Mouse (Mus musculus): ENCODE measurements at regions not wholly inside any gene's neighbourhood (a gene's known extent, or its start where the extent isn't known, plus 50 kb on each side); places are given as distances from the start of the nearest gene placed in this dataset.

- no peak overlapping the region for H3K9ac ChIP-seq (replicated peaks)
- no peak overlapping the region for H3K4me2 ChIP-seq (ENCODE audit: low read depth, low read length)
- DNase-seq (no peak), ATAC-seq (no peak)
- H3K27ac ChIP-seq (ENCODE audit: low read depth): no peak overlapping the region
- H3K36me3 ChIP-seq (replicated peaks; ENCODE audit: insufficient read depth, low read length): no peaks in the 10 kb centered on the region
- H3K27me3 ChIP-seq (ENCODE audit: insufficient read depth, low read length): no peaks in the 10 kb centered on the region
- whole genome bisulfite sequencing (ENCODE audit: insufficient replicate concordance): 86% methylated on average over 9 of the region's 9 CpGs
- no peak overlapping the region for H3K4me3 ChIP-seq (ENCODE audit: low read depth, low read length)
- H3K9me3 ChIP-seq (ENCODE audit: low read length): no peaks in the 10 kb centered on the region
- no peak for TF ChIP-seq CTCF (IDR thresholded peaks at IDR 0.05; ENCODE audit: low read depth)
- no peak for TF ChIP-seq EP300 (IDR thresholded peaks at IDR 0.05; ENCODE audit: low read depth)
- no peaks in the 10 kb centered on the region for H3K4me1 ChIP-seq (ENCODE audit: insufficient read depth)
Observed at GRCm38 (mm10) chr6:35395726-35396125, 69.8 kb upstream of the Fam180a start.

- no peaks in the 10 kb centered on the region for H3K27me3 ChIP-seq (ENCODE audit: insufficient read depth, low read length)
- no peaks in the 10 kb centered on the region for H3K9me3 ChIP-seq (ENCODE audit: low read length)
- ATAC-seq (no peak), DNase-seq (no peak)
- H3K36me3 ChIP-seq (replicated peaks; ENCODE audit: insufficient read depth, low read length): no peaks in the 10 kb centered on the region
- no peak for TF ChIP-seq CTCF (IDR thresholded peaks at IDR 0.05; ENCODE audit: low read depth)
- no peak overlapping the region for H3K27ac ChIP-seq (ENCODE audit: low read depth)
- no peak overlapping the region for H3K9ac ChIP-seq (replicated peaks)
- WGBS (ENCODE audit: insufficient replicate concordance): 48% methylated on average over 3 of the region's 3 CpGs
- H3K4me3 ChIP-seq (ENCODE audit: low read depth, low read length): no peak overlapping the region
- no peak overlapping the region for H3K4me2 ChIP-seq (ENCODE audit: low read depth, low read length)
- H3K4me1 ChIP-seq (ENCODE audit: insufficient read depth): no peaks in the 10 kb centered on the region
Observed at GRCm38 (mm10) chr6:35388827-35389226, 62.9 kb upstream of the Fam180a start.

GRCm38 (mm10) chr6:35381536-35381935 is 55.6 kb upstream of the Fam180a start:
- no peaks in the 10 kb centered on the region for H3K9me3 ChIP-seq (ENCODE audit: low read length)
- TF ChIP-seq EP300 (IDR thresholded peaks at IDR 0.05; ENCODE audit: low read depth): no peak
- no peak for TF ChIP-seq CTCF (IDR thresholded peaks at IDR 0.05; ENCODE audit: low read depth)
- ATAC-seq: no peak

GRCm38 (mm10) chr6:35380721-35381466 is 55.0 kb upstream of the Fam180a start:
- WGBS (ENCODE audit: insufficient replicate concordance): 23% methylated on average over 11 of the region's 11 CpGs
- Histone ChIP-seq H3K4me1 (ENCODE audit: insufficient read depth) (0 out of 2 replicates have a peak, but pooled peaks cover 8% of the 10 kb centered on the region), H3K27ac (ENCODE audit: low read depth) (no peak overlapping the region), H3K9me3 (ENCODE audit: low read length) (no peaks in the 10 kb centered on the region), H3K27me3 (ENCODE audit: insufficient read depth, low read length) (no peaks in the 10 kb centered on the region), H3K4me2 (ENCODE audit: low read depth, low read length) (peak overlapping the region; percentile 66), H3K9ac (replicated peaks) (peak overlapping the region; percentile 46; the same call in 1 of the 2 replicates), H3K36me3 (replicated peaks; ENCODE audit: insufficient read depth, low read length) (no peaks in the 10 kb centered on the region), H3K4me3 (ENCODE audit: low read depth, low read length) (peak overlapping the region; percentile 27; the same call in 1 of the 2 replicates)
- no peak for TF ChIP-seq EP300 (IDR thresholded peaks at IDR 0.05; ENCODE audit: low read depth)
- peak; percentile 92 for TF ChIP-seq CTCF (IDR thresholded peaks at IDR 0.05; ENCODE audit: low read depth)
- peak; percentile 29 for DNase-seq
- no peak for ATAC-seq

More at GRCm38 (mm10) chr6:35381536-35381935, 55.6 kb upstream of the Fam180a start:
- Histone ChIP-seq H3K9ac (replicated peaks) (no peak overlapping the region), H3K4me1 (ENCODE audit: insufficient read depth) (0 out of 2 replicates have a peak, but pooled peaks cover 8% of the 10 kb centered on the region), H3K27ac (ENCODE audit: low read depth) (no peak overlapping the region), H3K4me2 (ENCODE audit: low read depth, low read length) (no peak overlapping the region), H3K4me3 (ENCODE audit: low read depth, low read length) (no peak overlapping the region), H3K36me3 (replicated peaks; ENCODE audit: insufficient read depth, low read length) (no peaks in the 10 kb centered on the region), H3K27me3 (ENCODE audit: insufficient read depth, low read length) (no peaks in the 10 kb centered on the region)
- DNase-seq: no peak
- WGBS (ENCODE audit: insufficient replicate concordance): 81% methylated on average over 3 of the region's 3 CpGs

DNA sequence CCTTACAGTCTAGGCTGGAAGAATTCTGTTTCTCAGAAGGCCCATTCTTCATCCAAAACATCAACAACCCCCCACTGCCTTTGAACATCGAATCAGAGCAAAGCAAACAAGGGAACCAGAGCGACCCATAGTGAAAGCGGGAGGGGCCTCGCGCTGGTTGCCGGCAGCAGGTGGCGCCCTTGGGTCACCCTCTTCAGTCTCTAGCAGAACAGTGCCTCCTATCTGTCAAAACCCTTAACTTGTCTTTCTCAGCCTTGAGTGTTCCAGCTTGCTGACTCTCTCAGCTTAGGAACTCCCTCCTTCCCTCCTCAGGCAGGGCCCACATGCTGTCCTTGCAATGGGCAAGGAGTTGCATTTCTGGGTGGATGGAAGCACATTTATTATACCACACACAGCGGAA is 53.9 kb upstream of the Fam180a start:
- H3K27me3 ChIP-seq (ENCODE audit: insufficient read depth, low read length): no peaks in the 10 kb centered on the region
- DNase-seq (peak; percentile 88), ATAC-seq (peak; percentile 79)
- 10% methylated on average over 8 of the region's 8 CpGs for WGBS (ENCODE audit: insufficient replicate concordance)
- peak overlapping the region; percentile 25; the same call in 1 of the 2 replicates for H3K4me3 ChIP-seq (ENCODE audit: low read depth, low read length)
- H3K4me1 ChIP-seq (ENCODE audit: insufficient read depth): 0 out of 2 replicates have a peak, but pooled peaks cover 8% of the 10 kb centered on the region
- TF ChIP-seq CTCF (IDR thresholded peaks at IDR 0.05; ENCODE audit: low read depth) (peak; percentile 100), EP300 (IDR thresholded peaks at IDR 0.05; ENCODE audit: low read depth) (no peak)
- no peaks in the 10 kb centered on the region for H3K36me3 ChIP-seq (replicated peaks; ENCODE audit: insufficient read depth, low read length)
- H3K4me2 ChIP-seq (ENCODE audit: low read depth, low read length): peak overlapping the region; percentile 54; the same call in 1 of the 2 replicates
- H3K9ac ChIP-seq (replicated peaks): no peak overlapping the region
- no peak overlapping the region for H3K27ac ChIP-seq (ENCODE audit: low read depth)
- H3K9me3 ChIP-seq (ENCODE audit: low read length): no peaks in the 10 kb centered on the region

- no peak for DNase-seq
- H3K4me3 ChIP-seq (ENCODE audit: low read depth, low read length): no peak overlapping the region
- no peak for ATAC-seq
- TF ChIP-seq EP300 (IDR thresholded peaks at IDR 0.05; ENCODE audit: low read depth) (no peak), CTCF (IDR thresholded peaks at IDR 0.05; ENCODE audit: low read depth) (no peak)
- 83% methylated on average over 6 of the region's 6 CpGs for WGBS (ENCODE audit: insufficient replicate concordance)
- H3K27me3 ChIP-seq (ENCODE audit: insufficient read depth, low read length): no peaks in the 10 kb centered on the region
- H3K36me3 ChIP-seq (replicated peaks; ENCODE audit: insufficient read depth, low read length): no peaks in the 10 kb centered on the region
- H3K27ac ChIP-seq (ENCODE audit: low read depth): no peak overlapping the region
- H3K9ac ChIP-seq (replicated peaks): no peak overlapping the region
- no peak overlapping the region for H3K4me2 ChIP-seq (ENCODE audit: low read depth, low read length)
- no peaks in the 10 kb centered on the region for H3K9me3 ChIP-seq (ENCODE audit: low read length)
- H3K4me1 ChIP-seq (ENCODE audit: insufficient read depth): 0 out of 2 replicates have a peak, but pooled peaks cover 8% of the 10 kb centered on the region
Observed at GRCm38 (mm10) chr6:35378851-35379250, 52.9 kb upstream of the Fam180a start.

All from liver, postnatal 0 days (tissue).